Mouse (Mus musculus) MEL (cell line): Measurements from ENCODE around the gene E330017A01Rik.

Experiments used
- ETS1 ChIP-seq: IDR thresholded peaks from 2 replicates; pipeline ENCODE4 v1.6.1; 2012; ENCODE audit warnings: low read depth, mild to moderate bottlenecking, inconsistent platforms, low read length, improper control_type of control experiment, moderate library complexity
- POLR2A ChIP-seq, 2 experiments: IDR thresholded peaks; 2 replicates each; pipeline ENCODE4 v1.6.1; 2011 to 2012; ENCODE audit warnings: low read length in 2 of 2, mild to moderate bottlenecking in 2 of 2, control low read depth in 1 of 2, improper control_type of control experiment in 1 of 2, low read depth in 1 of 2, moderate library complexity in 1 of 2; ENCODE audit not compliant: control insufficient read depth in 1 of 2, insufficient read depth in 1 of 2, poor library complexity in 1 of 2
- TCF12 ChIP-seq: IDR thresholded peaks from 2 replicates; pipeline ENCODE4 v1.6.1; 2014; ENCODE audit warnings: low read depth, mild to moderate bottlenecking, inconsistent platforms, low read length, improper control_type of control experiment, moderate library complexity
- USF1 ChIP-seq: IDR thresholded peaks from 2 replicates; pipeline ENCODE4 v1.6.1; 2014; ENCODE audit warnings: low read depth, mild to moderate bottlenecking, inconsistent platforms, low read length, improper control_type of control experiment, moderate library complexity
- USF2 ChIP-seq, 2 experiments: IDR thresholded peaks; 2 replicates each; pipeline ENCODE4 v1.6.1; 2011 to 2012; ENCODE audit warnings: improper control_type of control experiment in 2 of 2, low read length in 2 of 2, borderline replicate concordance in 1 of 2, inconsistent platforms in 1 of 2, low read depth in 1 of 2, mild to moderate bottlenecking in 1 of 2; ENCODE audit not compliant: insufficient read depth in 1 of 2

DNA sequence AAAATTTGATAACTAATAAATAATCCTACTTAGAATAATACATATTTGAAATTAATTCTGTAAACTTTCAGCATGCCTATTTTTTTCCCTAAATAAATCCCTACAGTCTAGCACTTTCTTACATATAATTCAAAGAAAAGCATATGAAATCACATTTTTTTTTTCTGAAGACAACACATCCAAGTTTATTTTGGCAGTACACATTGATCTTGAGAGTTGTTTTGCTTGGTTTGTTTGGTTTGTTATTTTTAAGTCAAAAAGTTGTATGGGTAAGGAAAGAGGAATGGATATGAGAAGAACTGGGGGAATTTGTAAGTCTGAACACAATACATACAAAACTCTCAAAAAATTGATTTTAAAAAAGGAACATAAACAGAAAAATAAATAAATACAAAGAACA is 17.2 kb upstream of the E330017A01Rik start:
- TF ChIP-seq POLR2A (IDR thresholded peaks at IDR 0.05; ENCODE audit: control insufficient read depth in 1 of 2, insufficient read depth in 1 of 2, low read depth in 1 of 2, low read length in 2 of 2, poor library complexity in 1 of 2), result no peak
- TF ChIP-seq USF2 (IDR thresholded peaks at IDR 0.05; ENCODE audit: borderline replicate concordance in 1 of 2, insufficient read depth in 1 of 2, low read depth in 1 of 2, low read length in 2 of 2), result no peak
- TF ChIP-seq USF1, result no peak
- TF ChIP-seq ETS1, result no peak
- TF ChIP-seq TCF12, result no peak
